Mouse (Mus musculus) cerebellum, postnatal 4 days (tissue): Measurements from ENCODE around the gene Nat14.

Experiments
- DNase-seq, 2 experiments: peaks; one replicate each; pipeline ENCODE4 v3.0.0; 2022; ENCODE audit warnings: low spot score in 2 of 2, mixed read lengths in 1 of 2

Gene Nat14

GRCm38 (mm10) chr7:4948386-4948785 lies 26.6 kb downstream of the Nat14 start:
- no peak for DNase-seq

DNA sequence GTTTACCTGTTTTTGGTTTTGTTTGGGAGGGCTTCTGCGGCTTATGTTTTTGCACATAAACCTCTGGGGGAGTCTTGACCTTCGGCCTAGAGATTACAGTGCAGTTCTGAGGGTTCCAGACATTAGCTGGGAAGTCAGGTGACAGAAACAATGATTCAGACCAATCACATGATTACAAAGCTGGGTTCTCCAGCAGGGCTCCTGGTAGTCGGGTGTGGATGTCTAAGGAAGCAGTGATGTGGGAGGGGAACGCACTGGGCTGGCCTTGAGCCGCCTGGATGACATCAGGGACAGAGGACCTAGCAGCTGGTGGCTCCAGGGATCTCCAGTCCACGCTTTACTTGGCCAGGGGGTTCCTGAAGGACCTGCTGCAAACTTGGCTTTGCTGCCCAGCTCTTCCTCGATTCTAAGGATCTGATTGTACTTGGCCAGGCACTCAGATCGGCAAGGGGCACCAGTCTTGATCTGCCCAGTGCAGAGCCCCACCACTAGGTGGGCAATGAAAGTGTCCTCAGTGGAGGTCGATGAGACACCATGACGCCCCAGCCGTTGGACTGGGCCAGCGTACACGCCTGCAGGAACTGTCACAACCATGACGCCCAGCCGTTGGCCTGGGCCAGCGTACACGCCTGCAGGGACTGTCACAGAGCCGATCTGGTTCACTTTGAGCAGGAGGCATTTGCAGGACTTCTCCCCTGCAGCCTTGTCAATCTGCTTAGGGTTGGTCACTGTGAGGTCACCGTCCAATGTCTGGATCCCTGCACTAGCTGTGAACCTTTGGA lies 28.9 kb downstream of the Nat14 start:
- no peak for DNase-seq

DNA sequence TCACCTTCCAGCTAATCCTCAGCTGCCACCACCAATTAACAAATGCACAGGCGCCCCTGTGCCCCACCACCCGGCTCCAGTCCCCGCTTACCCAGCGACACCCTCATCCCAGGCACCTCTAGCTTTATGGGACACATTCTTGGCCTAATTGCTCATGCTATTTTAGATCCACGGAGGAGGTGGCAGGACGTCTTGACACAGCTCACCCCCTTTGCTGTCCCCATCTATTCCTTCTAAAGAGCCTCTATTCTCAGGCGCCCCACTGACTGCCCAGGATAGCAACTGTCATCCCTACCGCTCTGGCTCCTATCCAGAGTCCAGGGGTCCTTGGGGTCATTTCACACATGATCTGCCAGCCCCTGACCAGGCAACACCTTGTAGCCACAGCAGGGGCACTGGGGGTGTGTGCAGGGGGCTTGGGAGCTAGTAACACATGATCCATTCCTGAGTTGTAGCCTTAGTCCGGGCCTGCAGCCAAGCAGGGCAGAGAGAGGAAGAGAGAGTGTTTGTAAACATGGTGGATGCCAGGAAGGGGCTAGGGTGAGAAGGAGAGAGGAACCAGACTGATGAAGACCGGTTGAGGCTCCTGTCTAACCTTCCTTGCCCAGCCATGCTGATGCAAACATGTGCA lies 32.1 kb downstream of the Nat14 start:
- DNase-seq, result no peak

GRCm38 (mm10) chr7:4957361-4957760 lies 35.5 kb downstream of the Nat14 start:
- no peak for DNase-seq

- DNase-seq, result no peak
These were observed 41.7 kb downstream of the Nat14 start for GRCm38 (mm10) chr7:4963527-4963926.

DNA sequence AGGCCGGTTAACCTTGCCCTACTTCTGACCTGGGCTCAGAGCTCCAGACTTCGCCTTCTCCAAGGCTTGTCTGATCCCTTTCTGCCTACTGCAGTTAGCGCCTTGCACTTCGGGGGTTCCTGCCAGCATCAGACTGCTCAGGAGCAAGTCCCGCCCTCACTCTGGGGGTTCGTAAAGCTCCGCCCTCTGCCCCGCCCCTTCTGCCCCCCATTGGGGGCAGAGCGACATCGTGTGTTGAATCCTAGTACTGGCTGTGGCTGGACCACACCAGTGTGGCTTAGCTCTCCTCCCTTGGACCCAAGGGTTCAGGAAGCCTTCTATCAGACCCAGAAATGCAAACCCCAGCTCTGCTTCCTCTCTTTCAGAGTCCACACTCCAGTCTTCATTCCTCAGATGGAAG lies 42.4 kb downstream of the Nat14 start, which contains the start of gene Sbk2:
Gene Sbk2, minus strand, starts transcription at position 135 of the 400 bp plus-strand sequence.
- peak; percentile 47 to 59 for DNase-seq

- DNase-seq, result no peak
These were observed 43.2 kb downstream of the Nat14 start for GRCm38 (mm10) chr7:4964988-4965387.

DNA sequence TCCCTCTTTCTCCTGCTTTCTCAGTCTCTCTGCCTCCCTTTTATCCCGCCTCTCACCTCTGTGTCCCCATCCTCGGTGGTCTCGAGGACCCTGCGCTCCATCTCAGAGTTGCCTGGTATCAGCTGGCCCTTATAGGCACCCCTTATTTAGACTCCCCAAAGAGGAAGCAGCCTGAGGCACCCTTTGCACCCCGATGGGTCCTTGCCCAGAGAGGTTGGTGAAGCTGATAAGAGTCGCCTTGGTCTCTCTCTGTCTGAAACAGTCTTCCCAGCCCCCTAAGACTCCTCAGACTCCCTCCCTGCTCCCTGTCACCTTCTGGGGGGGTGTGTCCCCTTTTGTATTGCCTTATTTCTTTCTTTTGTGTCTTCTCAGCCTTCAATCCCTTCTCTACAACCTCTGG lies 49.2 kb downstream of the Nat14 start, which contains the start of gene Sbk3:
Gene Sbk3, minus strand, starts transcription at position 101 of the 400 bp plus-strand sequence.
- no peak for DNase-seq

DNA sequence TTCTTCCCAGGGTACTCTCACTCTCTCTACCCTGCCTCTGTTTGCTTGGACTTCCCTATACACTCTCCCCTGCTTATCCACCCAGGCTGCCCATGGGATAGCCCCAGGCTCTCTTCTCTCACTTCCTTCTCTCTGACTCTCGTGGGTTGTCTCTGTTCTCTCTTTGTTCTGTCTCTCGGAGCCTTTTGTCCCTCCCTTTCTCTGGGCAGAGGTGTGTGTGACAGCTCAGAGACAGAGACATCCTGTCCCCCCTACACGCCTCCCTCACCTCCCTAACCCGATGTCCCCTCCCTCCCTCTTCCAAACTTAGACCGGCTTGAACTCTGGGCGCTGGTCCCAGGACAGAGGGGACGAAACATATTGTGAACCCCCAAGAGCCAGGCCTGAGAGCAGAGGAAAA lies 49.9 kb downstream of the Nat14 start:
- DNase-seq, result no peak

GRCm38 (mm10) chr7:4972321-4973047 lies 50.7 kb downstream of the Nat14 start:
- no peak for DNase-seq
